ENCODE assay signal across 8 mouse cellular contexts in the genomic region with DNA sequence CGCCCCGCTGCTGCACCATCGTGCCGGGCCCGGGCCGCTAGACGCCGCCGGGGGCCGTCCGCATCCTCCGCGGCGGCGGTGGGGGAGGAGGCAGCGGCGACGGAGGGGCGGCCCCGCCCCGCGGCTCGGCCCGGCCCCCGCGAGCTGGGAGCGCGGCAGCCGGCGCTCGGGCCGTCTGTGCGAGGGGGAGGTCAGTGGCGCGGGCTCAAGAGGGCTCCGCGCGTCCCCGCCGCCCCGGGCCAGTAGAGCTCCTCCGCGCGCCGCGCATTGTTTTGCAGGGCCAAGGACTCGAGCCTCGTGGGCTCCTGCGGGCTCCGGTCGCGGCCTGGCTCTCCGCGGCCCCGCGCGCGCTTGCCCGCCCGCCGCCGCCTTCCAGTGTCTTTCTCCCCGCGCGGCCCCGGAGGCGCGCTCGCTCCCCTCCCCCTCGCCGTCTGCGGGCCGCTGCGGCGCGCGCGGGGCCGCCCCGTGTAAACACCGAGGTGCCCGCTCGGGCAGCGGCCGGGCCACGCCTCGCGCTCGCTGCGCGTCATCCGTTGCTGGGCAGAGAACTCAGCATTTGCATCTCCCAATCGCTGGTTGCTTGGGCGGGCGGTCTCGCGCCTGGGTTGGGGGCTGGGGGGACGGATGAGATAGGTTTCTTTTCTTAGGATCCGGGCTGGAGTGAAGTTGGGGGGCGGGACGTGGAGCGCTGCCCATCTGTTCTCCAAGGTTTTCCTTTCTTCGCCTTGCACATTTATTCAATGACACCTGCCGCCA. TPM values are rescaled to one million over a fixed set of nuclear protein-coding genes. Genes with fewer than 3 reads are reported as not detected.
DNase-seq lines count a peak whose midpoint lies in the region; ATAC-seq and TF ChIP-seq lines count a peak whose summit lies in the region.

TSS of gene Sox12 (minus strand) at position 384 of the 756 bp plus-strand sequence.

- intact Hi-C loops in left cerebral cortex, adult 2 months (cut with DNase I): loop anchor here (1.0 to 5.0 kb wide), 3 partner anchors 13 to 274 kb away; no protein-coding TSS in a partner anchor

- TF ChIP-seq CTCF in cortical plate, adult 2 months (IDR thresholded peaks at IDR 0.05; ENCODE audit: extremely low read depth, insufficient read depth, low read length): no peak
- no peak for TF ChIP-seq CTCF in left cerebral cortex, adult 2 months (IDR thresholded peaks at IDR 0.05)

- no peak for TF ChIP-seq POLR2A in cortical plate, adult 2 months (IDR thresholded peaks at IDR 0.05; ENCODE audit: extremely low read depth, insufficient read depth, low read length)

- 0 out of 2 replicates have a peak, but pooled peaks cover 1% of the 10 kb centered on the region for H3K4me1 ChIP-seq in cortical plate, adult 2 months (ENCODE audit: control insufficient read depth, insufficient read depth, low read length)

- peak within 1 kb of the TSS; percentile 86 for H3K4me3 ChIP-seq in cortical plate, adult 2 months (ENCODE audit: insufficient read depth, low read length)
- peak within 1 kb of the TSS; percentile 92 for H3K4me3 ChIP-seq in left cerebral cortex, adult 2 months

- peak; percentile 88 for DNase-seq in adipocyte (ENCODE audit: low spot score)
- peak; percentile 99 for DNase-seq in gastrocnemius, postnatal 10 days
- DNase-seq in hindlimb bud, embryonic 11.5 days (ENCODE audit: extremely low spot score, low read depth, low spot score): peak; percentile 97
- DNase-seq in left cerebral cortex, adult 2 months (ENCODE audit: extremely low spot score in 1 of 2, low spot score in 2 of 2): peak; percentile 96 to 98
- peak; percentile 97 for DNase-seq in right cerebral cortex, adult 18-20 months
- DNase-seq in urinary bladder, adult 2 months (ENCODE audit: low spot score): peak; percentile 85

- peak within 1 kb of the TSS; percentile 94 for H3K27ac ChIP-seq in cortical plate, adult 2 months (ENCODE audit: insufficient read depth, low read length)
- peak within 1 kb of the TSS; percentile 98 for H3K27ac ChIP-seq in left cerebral cortex, adult 2 months

- ATAC-seq in megakaryocyte, adult 5-6 weeks (ENCODE audit: poor library complexity, severe bottlenecking): peak; percentile 68

RNA-seq across cellular contexts. Expression of gene Sox12, which starts in this region (rescaled TPM):
- 17.0 and 18.6 TPM in 2 replicates for polyA plus RNA-seq in cortical plate, adult 2 months (2012; rRNA removed)
- total RNA-seq in gastrocnemius, postnatal 10 days (2021): 1 to 10 TPM; 6.7 to 9.4 TPM
- total RNA-seq in left cerebral cortex, adult 2 months (2021): 10 to 100 TPM; 12.8 to 15.7 TPM
- total RNA-seq in megakaryocyte, adult 5-6 weeks (2015): 0.27 and 0.60 TPM in 2 replicates
- total RNA-seq in megakaryocyte, adult 5-6 weeks (2017): 0.12 and 0.15 TPM in 2 replicates
- 8.6 and 12.6 TPM in 2 replicates for polyA plus RNA-seq in urinary bladder, adult 2 months (2012; rRNA removed)

Comparison
In these comparisons a context has a peak if more than half of its experiments do, and no peak if none do; other contexts are left out.
1. Peak in every context shown above with its lines: DNase-seq, ATAC-seq, H3K4me3 ChIP-seq and H3K27ac ChIP-seq.
2. RNA of gene Sox12 (total RNA-seq): 12.8 to 15.7 TPM in left cerebral cortex, adult 2 months and 6.7 to 9.4 TPM in gastrocnemius, postnatal 10 days; 0.12 to 0.60 TPM in megakaryocyte, adult 5-6 weeks; every median in the first group is over 4 times any median in the second.
3. Peak in ATAC-seq in megakaryocyte, adult 5-6 weeks; RNA of the gene not detected or under 1 TPM.